Mouse (Mus musculus): Measurements from ENCODE around the gene Decr2. TPM values are rescaled to one million over a fixed set of nuclear protein-coding genes. Genes with fewer than 3 reads are reported as not detected.

The Decr2 gene
- polyA plus RNA-seq, 1 experiment from 2014 or later = 42.9 TPM

DNA sequence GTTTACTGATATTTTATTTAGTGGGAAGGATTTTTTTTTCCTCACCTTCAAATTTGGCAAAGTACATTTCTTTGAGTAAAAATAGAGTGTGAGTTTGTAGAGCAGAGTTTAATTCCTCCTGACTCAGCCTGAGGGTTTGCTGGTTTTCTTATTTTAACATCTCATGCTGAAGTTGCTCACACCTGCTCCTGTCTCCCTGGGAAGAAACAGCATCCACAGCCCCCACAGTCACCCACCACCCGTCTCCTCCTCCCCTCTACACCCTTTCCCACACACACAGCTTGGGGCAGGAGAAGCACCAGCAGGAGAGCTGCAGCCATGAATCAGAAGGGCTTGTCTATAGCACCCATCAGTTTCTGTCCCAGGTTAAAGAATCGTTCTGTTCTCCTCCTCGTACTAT lies 14.9 kb downstream of the Decr2 start:
- H3K27me3 ChIP-seq (replicated peaks) = peaks cover 14% of the 10 kb centered on the region
- no peak overlapping the region for H3K27ac ChIP-seq (replicated peaks)
- H3K4me2 ChIP-seq = no peak overlapping the region
- no peak overlapping the region for H3K9ac ChIP-seq (replicated peaks)
- peaks cover under 1% of the 10 kb centered on the region for H3K4me1 ChIP-seq
- ATAC-seq (ENCODE audit: low FRiP score) = no peak
- no peak overlapping the region for H3K4me3 ChIP-seq (replicated peaks)
- WGBS = 68% methylated on average over 3 of the region's 3 CpGs
- H3K36me3 ChIP-seq = no peaks in the 10 kb centered on the region
- no peaks in the 10 kb centered on the region for H3K9me3 ChIP-seq (replicated peaks)

DNA sequence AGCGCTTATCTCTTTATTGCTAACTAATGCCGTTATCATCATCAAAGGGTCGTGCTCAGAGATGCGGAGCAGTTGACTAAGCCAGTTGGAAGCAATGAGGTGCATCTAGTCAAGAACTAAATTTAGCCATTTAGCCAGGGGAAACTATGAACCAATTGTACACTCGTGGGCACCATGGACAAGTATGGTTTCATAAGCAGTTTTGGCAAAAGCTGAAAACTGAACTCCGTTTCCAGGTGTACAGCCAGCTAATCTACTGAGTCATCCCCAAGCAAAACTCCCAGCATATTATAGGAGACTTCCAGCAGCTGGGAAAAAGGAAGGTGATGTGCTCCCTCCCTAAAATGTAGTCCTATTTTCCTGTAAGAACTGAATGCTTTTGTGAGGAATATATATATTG lies 20.0 kb downstream of the Decr2 start:
- 0 out of 2 replicates have a peak overlapping the region, but pooled peaks have one; percentile 86 for H3K9ac ChIP-seq (replicated peaks)
- WGBS = 33% methylated on average over 6 of the region's 6 CpGs

DNA sequence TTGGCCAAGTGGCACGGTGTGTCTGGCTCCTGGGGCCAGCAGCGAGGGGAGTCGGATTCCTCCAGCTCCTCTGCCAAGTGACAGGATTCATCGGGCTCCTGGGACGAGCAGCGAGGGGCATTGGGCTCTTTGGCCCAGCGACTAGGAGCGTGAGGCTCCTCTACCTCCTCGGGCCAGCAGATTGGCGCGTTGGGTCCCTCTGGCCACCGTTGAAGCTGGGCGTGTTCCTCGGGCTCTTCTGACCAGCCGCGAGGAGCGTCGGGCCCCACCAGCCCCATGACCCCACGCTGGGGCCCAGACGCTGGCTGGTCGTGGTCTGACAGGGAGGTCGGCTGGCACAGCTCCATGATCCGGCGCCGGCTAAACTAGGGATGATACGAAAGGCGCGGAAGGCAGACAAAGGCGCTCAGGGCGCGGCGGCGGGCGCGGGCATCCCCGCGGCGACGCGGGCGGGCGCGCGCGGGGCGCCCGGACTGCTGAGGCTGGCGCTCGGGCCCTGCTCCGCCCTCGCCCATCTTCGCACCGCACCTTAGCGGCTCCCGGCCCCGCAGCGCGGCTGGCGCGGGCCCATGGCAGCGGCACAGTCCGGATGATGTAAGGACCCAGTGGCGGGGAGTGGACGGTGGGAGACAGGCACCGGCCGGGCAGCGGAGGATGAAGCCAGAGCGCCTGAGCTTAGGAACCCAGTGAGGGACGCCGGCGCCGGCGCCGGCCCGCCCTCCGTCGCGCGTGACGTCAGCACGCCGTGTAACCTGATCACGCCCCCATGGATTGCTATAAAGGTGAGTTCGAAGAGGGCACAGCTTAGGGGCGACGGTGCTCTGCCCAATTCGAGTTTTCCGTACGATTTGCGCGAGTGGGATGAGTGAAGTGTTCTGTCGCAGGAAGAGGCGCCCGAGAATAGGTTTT lies 21.1 kb downstream of the Decr2 start, which contains the start of gene Rab11fip3:
Gene Rab11fip3 (minus strand): TSS at position 725 of the 909 bp plus-strand sequence.
- ATAC-seq (ENCODE audit: low FRiP score) = peak; percentile 95
- Histone ChIP-seq H3K36me3 (peaks cover 5% of the 10 kb centered on the region; the same call in 1 of the 2 replicates), H3K9me3 (replicated peaks) (no peaks in the 10 kb centered on the region), H3K4me1 (peaks cover 50% of the 10 kb centered on the region), H3K4me2 (peak within 1 kb of the TSS; percentile 94), H3K27me3 (replicated peaks) (peaks cover 14% of the 10 kb centered on the region), H3K9ac (replicated peaks) (peak within 1 kb of the TSS; percentile 86), H3K27ac (replicated peaks) (peak within 1 kb of the TSS; percentile 91), H3K4me3 (replicated peaks) (peak within 1 kb of the TSS; percentile 58)
- WGBS = under 1% methylated on average over 81 of the region's 94 CpGs

More for the DNA sequence above, 20.0 kb downstream of the Decr2 start:
- Histone ChIP-seq H3K36me3 (peaks cover 3% of the 10 kb centered on the region; the same call in 1 of the 2 replicates), H3K4me3 (replicated peaks) (peak overlapping the region; percentile 58), H3K4me2 (peak overlapping the region; percentile 94), H3K4me1 (peaks cover 40% of the 10 kb centered on the region), H3K9me3 (replicated peaks) (no peaks in the 10 kb centered on the region), H3K27ac (replicated peaks) (no peak overlapping the region), H3K27me3 (replicated peaks) (peaks cover 14% of the 10 kb centered on the region)
- ATAC-seq (ENCODE audit: low FRiP score) = no peak

- H3K9ac ChIP-seq (replicated peaks) = peak overlapping the region; percentile 86
- ATAC-seq (ENCODE audit: low FRiP score) = 0 out of 2 replicates have a peak, but pooled peaks have one; percentile 21
- peak overlapping the region; percentile 58 for H3K4me3 ChIP-seq (replicated peaks)
- peaks cover 59% of the 10 kb centered on the region for H3K4me1 ChIP-seq
- H3K36me3 ChIP-seq = peaks cover 12% of the 10 kb centered on the region; the same call in 1 of the 2 replicates
- peaks cover 14% of the 10 kb centered on the region for H3K27me3 ChIP-seq (replicated peaks)
- peak overlapping the region; percentile 91 for H3K27ac ChIP-seq (replicated peaks)
- under 1% methylated on average over 44 of the region's 44 CpGs for WGBS
- no peaks in the 10 kb centered on the region for H3K9me3 ChIP-seq (replicated peaks)
- peak overlapping the region; percentile 94 for H3K4me2 ChIP-seq
Observed at GRCm38 (mm10) chr17:26068024-26068830, 21.9 kb downstream of the Decr2 start.

GRCm38 (mm10) chr17:26066488-26067020 lies 23.6 kb downstream of the Decr2 start:
- no peak overlapping the region for H3K27ac ChIP-seq (replicated peaks)
- WGBS = 86% methylated on average over 7 of the region's 7 CpGs
- peak overlapping the region; percentile 86; the same call in 1 of the 2 replicates for H3K9ac ChIP-seq (replicated peaks)
- H3K27me3 ChIP-seq (replicated peaks) = 0 out of 2 replicates have a peak, but pooled peaks cover 7% of the 10 kb centered on the region
- peaks cover 70% of the 10 kb centered on the region for H3K4me1 ChIP-seq
- peak overlapping the region; percentile 58 for H3K4me3 ChIP-seq (replicated peaks)
- no peaks in the 10 kb centered on the region for H3K9me3 ChIP-seq (replicated peaks)
- H3K4me2 ChIP-seq = peak overlapping the region; percentile 94
- H3K36me3 ChIP-seq = peaks cover 16% of the 10 kb centered on the region
- ATAC-seq (ENCODE audit: low FRiP score) = no peak

DNA sequence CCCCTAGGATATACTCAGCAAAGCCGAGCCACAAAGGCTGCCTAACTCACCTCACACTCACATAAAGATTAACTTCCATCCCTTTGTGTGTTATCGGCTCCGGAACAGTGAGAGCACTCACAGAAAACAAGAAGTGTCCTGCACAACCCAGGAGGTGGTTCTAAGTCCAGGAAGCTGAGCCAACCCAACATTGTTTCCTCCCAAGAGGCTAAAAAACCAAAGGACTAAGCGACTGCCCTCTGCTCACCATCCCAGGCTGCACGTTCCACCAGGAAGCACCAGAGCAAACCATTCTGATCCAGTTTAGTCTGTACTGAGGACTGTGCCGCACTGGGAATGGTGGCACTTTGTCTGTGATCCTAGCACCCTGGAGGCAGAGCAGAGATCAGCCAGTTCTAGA lies 25.2 kb downstream of the Decr2 start:
- Histone ChIP-seq H3K4me3 (replicated peaks) (peak overlapping the region; percentile 15), H3K36me3 (peaks cover 16% of the 10 kb centered on the region), H3K4me1 (peaks cover 74% of the 10 kb centered on the region), H3K4me2 (peak overlapping the region; percentile 40), H3K27ac (replicated peaks) (no peak overlapping the region), H3K27me3 (replicated peaks) (no peaks in the 10 kb centered on the region), H3K9ac (replicated peaks) (peak overlapping the region; percentile 26; the same call in 1 of the 2 replicates), H3K9me3 (replicated peaks) (no peaks in the 10 kb centered on the region)
- WGBS = 69% methylated on average over 6 of the region's 6 CpGs
- no peak for ATAC-seq (ENCODE audit: low FRiP score)

DNA sequence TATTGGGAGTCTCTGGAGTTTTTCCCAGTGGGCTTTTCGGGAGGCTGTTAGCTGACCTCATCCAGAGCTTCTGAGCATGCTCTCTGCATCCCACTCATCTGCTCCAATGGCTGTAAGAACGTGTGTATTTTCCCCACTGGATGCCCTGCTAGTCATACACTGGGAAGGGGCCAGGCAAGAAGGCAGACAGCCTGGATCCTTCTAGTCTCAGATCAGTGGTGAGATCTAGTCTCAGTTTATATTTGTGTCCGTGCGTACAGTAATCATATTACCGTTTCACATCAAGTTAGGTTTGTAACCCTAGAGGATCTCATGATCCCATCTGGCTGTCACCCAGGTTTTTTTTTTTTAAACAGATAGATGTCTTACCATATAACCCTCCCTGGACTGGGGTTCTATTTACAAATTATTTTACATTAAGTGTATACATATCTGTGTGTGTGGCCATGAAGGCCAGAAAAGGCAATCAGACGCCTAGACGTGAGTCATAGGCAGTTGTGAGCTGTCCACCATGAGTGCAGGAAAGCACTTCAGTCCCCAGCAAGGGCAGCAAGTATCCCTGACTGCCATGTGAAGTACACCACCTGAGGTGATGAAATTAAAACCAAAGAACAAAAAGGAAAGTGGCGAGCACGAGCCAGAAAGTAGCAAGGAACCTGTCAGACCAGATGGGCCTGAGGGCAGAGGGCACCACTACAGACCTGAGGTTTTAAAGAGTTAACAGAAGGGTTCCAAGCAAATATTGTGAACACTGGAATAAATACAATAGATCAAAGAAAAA lies 32.2 kb downstream of the Decr2 start:
- H3K4me3 ChIP-seq (replicated peaks) = no peak overlapping the region
- peaks cover 23% of the 10 kb centered on the region for H3K36me3 ChIP-seq
- H3K9me3 ChIP-seq (replicated peaks) = no peaks in the 10 kb centered on the region
- ATAC-seq (ENCODE audit: low FRiP score) = no peak
- no peak overlapping the region for H3K27ac ChIP-seq (replicated peaks)
- H3K9ac ChIP-seq (replicated peaks) = no peak overlapping the region
- H3K4me1 ChIP-seq = peaks cover 31% of the 10 kb centered on the region
- no peaks in the 10 kb centered on the region for H3K27me3 ChIP-seq (replicated peaks)
- WGBS = 84% methylated on average over 9 of the region's 9 CpGs
- no peak overlapping the region for H3K4me2 ChIP-seq

GRCm38 (mm10) chr17:26057278-26057677 lies 32.9 kb downstream of the Decr2 start:
- Histone ChIP-seq H3K27me3 (replicated peaks) (no peaks in the 10 kb centered on the region), H3K36me3 (peaks cover 20% of the 10 kb centered on the region), H3K27ac (replicated peaks) (no peak overlapping the region), H3K9ac (replicated peaks) (no peak overlapping the region), H3K4me2 (no peak overlapping the region), H3K9me3 (replicated peaks) (no peaks in the 10 kb centered on the region), H3K4me1 (peaks cover 27% of the 10 kb centered on the region), H3K4me3 (replicated peaks) (no peak overlapping the region)
- ATAC-seq (ENCODE audit: low FRiP score) = no peak
- 98% methylated on average over 8 of the region's 8 CpGs for WGBS

- 46% methylated on average over 6 of the region's 6 CpGs for WGBS
- Histone ChIP-seq H3K27me3 (replicated peaks) (no peaks in the 10 kb centered on the region), H3K4me2 (no peak overlapping the region), H3K4me1 (peaks cover 16% of the 10 kb centered on the region), H3K4me3 (replicated peaks) (no peak overlapping the region), H3K27ac (replicated peaks) (no peak overlapping the region), H3K9ac (replicated peaks) (no peak overlapping the region), H3K36me3 (peaks cover 23% of the 10 kb centered on the region), H3K9me3 (replicated peaks) (no peaks in the 10 kb centered on the region)
- no peak for ATAC-seq (ENCODE audit: low FRiP score)
Observed at GRCm38 (mm10) chr17:26055164-26055563, 35.0 kb downstream of the Decr2 start.

DNA sequence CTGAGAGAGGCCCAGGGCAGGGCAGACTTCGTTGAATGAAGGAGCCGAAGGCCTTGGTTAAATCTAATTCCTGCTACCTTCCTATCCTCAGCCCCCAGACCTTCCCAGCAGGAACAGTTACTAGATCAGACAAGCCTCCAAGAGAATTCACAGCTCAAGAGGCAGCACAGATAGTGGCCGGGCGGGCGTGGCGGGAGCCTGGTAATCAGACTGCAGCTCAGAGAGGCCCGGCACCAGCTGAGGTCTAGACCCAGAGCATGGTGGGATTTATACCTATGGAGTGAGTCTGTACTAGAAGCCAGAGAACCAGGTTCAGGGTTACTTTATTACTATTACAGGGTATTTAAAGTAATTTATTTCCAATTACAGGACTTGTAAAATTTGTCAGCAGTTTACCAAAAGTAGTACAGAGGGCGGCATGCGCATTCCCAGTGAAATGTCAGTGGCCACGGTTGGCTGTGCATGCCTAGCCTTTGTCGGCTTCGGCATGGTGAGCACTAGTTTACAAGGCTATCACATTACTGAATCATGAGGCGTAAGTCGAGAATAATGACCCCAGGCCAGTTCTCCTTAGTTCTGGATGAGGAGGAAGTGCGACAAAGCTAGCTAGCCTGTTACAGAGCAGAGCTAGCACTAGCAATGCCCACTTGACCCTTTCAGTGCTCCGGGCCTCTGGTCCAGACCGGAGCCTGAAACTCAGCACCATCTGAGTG lies 35.8 kb downstream of the Decr2 start:
- Histone ChIP-seq H3K27me3 (replicated peaks) (no peaks in the 10 kb centered on the region), H3K4me1 (peaks cover 9% of the 10 kb centered on the region), H3K4me2 (no peak overlapping the region), H3K27ac (replicated peaks) (no peak overlapping the region), H3K9me3 (replicated peaks) (no peaks in the 10 kb centered on the region), H3K9ac (replicated peaks) (no peak overlapping the region; the same call in 1 of the 2 replicates), H3K36me3 (peaks cover 20% of the 10 kb centered on the region), H3K4me3 (replicated peaks) (no peak overlapping the region)
- 69% methylated on average over 17 of the region's 17 CpGs for WGBS
- ATAC-seq (ENCODE audit: low FRiP score) = no peak

Measured in neural tube, embryonic 15.5 days (tissue).